Mouse (Mus musculus): ENCODE measurements around the gene Ergic1. TPM values are rescaled to one million over a fixed set of nuclear protein-coding genes. Genes with fewer than 3 reads are reported as not detected.

Ergic1 gene
- 148 and 152 TPM in 2 replicates for total RNA-seq (2014; rRNA removed; ENCODE audit: low replicate concordance)
- polyA plus RNA-seq (2015; fragmentation: Nextera tagmentation; extraction: Ambion mirVana), result 50.8 and 53.3 TPM in 2 replicates

DNA sequence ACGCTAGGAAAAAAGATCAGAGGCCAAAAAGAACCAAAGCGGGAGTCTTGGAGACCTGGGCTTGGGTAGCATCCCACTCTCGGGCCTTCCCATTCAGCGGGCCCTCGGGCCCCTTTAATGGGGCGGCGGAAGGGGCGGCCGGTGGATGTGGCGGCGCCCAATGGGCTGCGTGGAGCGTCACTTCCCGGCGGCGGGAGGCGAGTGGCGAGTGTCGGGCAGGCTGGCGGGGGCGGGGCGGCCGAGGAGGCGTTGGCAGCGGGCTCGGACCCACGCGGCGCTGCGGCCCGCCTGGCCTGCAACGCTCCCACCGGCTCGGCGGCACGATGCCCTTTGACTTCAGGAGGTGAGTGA is at the start of gene Ergic1:
Gene Ergic1 (plus strand): TSS at position 200 of the 351 bp plus-strand sequence.
- H3K27ac ChIP-seq (ENCODE audit: low read depth), result peak within 1 kb of the TSS; percentile 74
- no peaks in the 10 kb centered on the region for H3K9me3 ChIP-seq (replicated peaks; ENCODE audit: control insufficient read depth, low read length)
- H3K4me1 ChIP-seq (ENCODE audit: control insufficient read depth, insufficient read depth), result peaks cover 20% of the 10 kb centered on the region
- peak within 1 kb of the TSS; percentile 97 for H3K4me2 ChIP-seq (ENCODE audit: low read depth, low read length)
- no peak for TF ChIP-seq EP300 (IDR thresholded peaks at IDR 0.05; ENCODE audit: low read depth)
- no peak for TF ChIP-seq CTCF (IDR thresholded peaks at IDR 0.05; ENCODE audit: low read depth)
- peak; percentile 96 for ATAC-seq (ENCODE audit: insufficient read depth, low read depth)
- peaks cover 20% of the 10 kb centered on the region for H3K36me3 ChIP-seq (replicated peaks; ENCODE audit: control insufficient read depth, insufficient read depth, low read length)
- H3K27me3 ChIP-seq (ENCODE audit: control insufficient read depth, insufficient read depth, low read length), result no peaks in the 10 kb centered on the region
- H3K9ac ChIP-seq (replicated peaks; ENCODE audit: low read depth, low read length), result peak within 1 kb of the TSS; percentile 75
- under 1% methylated on average over 34 of the region's 36 CpGs for WGBS
- DNase-seq (ENCODE audit: low spot score), result peak; percentile 85
- H3K4me3 ChIP-seq (ENCODE audit: low read depth, low read length), result peak within 1 kb of the TSS; percentile 72

DNA sequence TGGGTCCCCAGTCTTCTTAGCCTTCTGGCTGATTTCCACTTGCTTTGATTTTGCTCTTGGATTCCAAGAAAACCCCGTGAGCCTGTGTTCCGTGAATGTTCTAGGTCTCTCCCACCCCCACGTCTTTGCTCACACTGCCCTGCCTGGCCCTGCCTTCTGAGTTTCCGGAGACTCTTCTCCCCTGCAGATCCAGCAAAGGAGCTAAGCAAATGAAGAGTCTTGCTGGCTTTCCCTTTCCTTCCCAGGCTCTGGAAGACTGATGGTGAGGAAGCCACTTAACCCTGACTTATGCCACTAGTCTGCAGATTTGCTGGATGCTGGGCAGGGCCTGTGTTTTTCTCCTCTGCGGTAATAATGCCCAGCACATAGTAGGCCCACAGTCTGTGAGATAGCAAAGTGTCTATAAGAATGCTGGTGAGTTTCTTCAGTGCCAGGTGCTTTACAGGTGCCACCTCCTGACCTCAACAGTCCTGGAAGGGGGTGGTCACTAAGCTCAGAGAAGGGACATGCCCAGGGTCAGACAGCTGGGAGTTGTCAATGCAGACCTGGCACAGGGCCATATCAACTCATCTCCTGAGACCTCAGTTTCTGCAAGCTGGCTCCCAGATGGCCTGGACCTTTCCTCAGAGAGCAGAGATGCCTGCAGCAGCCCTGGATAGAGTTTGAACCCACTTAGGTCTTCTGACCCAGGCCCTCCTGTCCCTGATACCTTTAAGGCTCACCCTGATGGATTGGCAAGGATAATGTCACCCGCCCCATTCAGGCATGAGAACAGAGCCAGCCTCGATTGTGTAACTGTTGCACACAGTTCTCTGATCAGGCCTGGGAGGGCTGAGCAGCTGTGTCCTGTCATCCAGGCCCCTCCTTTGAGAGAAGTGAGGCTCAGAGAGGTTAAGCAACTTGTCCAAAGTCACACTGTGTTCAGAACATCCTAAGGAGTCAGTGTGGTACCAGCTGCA is 49.2 kb upstream of the Ergic1 start:
- H3K4me1 ChIP-seq (ENCODE audit: control insufficient read depth, insufficient read depth), result peaks cover 36% of the 10 kb centered on the region
- DNase-seq (ENCODE audit: low spot score) (no peak), ATAC-seq (ENCODE audit: insufficient read depth, low read depth) (no peak)
- H3K4me2 ChIP-seq (ENCODE audit: low read depth, low read length), result no peak overlapping the region
- no peak overlapping the region for H3K4me3 ChIP-seq (ENCODE audit: low read depth, low read length)
- no peaks in the 10 kb centered on the region for H3K9me3 ChIP-seq (replicated peaks; ENCODE audit: control insufficient read depth, low read length)
- H3K27ac ChIP-seq (ENCODE audit: low read depth), result peak overlapping the region; percentile 66
- TF ChIP-seq CTCF (IDR thresholded peaks at IDR 0.05; ENCODE audit: low read depth) (no peak), EP300 (IDR thresholded peaks at IDR 0.05; ENCODE audit: low read depth) (no peak)
- no peaks in the 10 kb centered on the region for H3K27me3 ChIP-seq (ENCODE audit: control insufficient read depth, insufficient read depth, low read length)
- no peak overlapping the region for H3K9ac ChIP-seq (replicated peaks; ENCODE audit: low read depth, low read length)
- H3K36me3 ChIP-seq (replicated peaks; ENCODE audit: control insufficient read depth, insufficient read depth, low read length), result no peaks in the 10 kb centered on the region
- WGBS, result 59% methylated on average over 7 of the region's 7 CpGs

DNA sequence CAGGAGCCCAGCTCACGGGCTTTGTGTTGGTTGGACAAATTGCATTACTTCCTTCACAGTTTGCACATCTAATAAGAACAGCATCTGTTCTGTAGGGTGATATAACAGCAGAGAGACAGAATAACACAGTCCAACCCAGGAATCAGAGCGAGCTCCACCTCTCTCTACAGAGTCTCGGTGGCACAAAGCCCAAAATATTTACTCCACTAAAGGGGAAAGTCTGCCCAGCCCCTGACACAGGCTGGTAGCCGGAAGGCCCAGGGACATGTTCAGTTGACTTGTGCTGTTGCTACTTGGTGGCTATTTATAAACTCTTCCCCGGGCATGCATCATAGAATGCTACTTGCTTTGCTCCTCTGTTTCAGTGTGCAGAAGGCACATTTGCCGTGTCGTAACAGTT is 48.3 kb upstream of the Ergic1 start:
- 24% methylated on average over 7 of the region's 7 CpGs for WGBS
- no peaks in the 10 kb centered on the region for H3K9me3 ChIP-seq (replicated peaks; ENCODE audit: control insufficient read depth, low read length)
- H3K36me3 ChIP-seq (replicated peaks; ENCODE audit: control insufficient read depth, insufficient read depth, low read length), result no peaks in the 10 kb centered on the region
- ATAC-seq (ENCODE audit: insufficient read depth, low read depth), result no peak
- H3K27ac ChIP-seq (ENCODE audit: low read depth), result peak overlapping the region; percentile 66
- no peak overlapping the region for H3K4me3 ChIP-seq (ENCODE audit: low read depth, low read length)
- peaks cover 36% of the 10 kb centered on the region for H3K4me1 ChIP-seq (ENCODE audit: control insufficient read depth, insufficient read depth)
- H3K9ac ChIP-seq (replicated peaks; ENCODE audit: low read depth, low read length), result no peak overlapping the region
- TF ChIP-seq EP300 (IDR thresholded peaks at IDR 0.05; ENCODE audit: low read depth) (no peak), CTCF (IDR thresholded peaks at IDR 0.05; ENCODE audit: low read depth) (no peak)
- peak; percentile 82 for DNase-seq (ENCODE audit: low spot score)
- H3K4me2 ChIP-seq (ENCODE audit: low read depth, low read length), result no peak overlapping the region
- H3K27me3 ChIP-seq (ENCODE audit: control insufficient read depth, insufficient read depth, low read length), result no peaks in the 10 kb centered on the region

DNA sequence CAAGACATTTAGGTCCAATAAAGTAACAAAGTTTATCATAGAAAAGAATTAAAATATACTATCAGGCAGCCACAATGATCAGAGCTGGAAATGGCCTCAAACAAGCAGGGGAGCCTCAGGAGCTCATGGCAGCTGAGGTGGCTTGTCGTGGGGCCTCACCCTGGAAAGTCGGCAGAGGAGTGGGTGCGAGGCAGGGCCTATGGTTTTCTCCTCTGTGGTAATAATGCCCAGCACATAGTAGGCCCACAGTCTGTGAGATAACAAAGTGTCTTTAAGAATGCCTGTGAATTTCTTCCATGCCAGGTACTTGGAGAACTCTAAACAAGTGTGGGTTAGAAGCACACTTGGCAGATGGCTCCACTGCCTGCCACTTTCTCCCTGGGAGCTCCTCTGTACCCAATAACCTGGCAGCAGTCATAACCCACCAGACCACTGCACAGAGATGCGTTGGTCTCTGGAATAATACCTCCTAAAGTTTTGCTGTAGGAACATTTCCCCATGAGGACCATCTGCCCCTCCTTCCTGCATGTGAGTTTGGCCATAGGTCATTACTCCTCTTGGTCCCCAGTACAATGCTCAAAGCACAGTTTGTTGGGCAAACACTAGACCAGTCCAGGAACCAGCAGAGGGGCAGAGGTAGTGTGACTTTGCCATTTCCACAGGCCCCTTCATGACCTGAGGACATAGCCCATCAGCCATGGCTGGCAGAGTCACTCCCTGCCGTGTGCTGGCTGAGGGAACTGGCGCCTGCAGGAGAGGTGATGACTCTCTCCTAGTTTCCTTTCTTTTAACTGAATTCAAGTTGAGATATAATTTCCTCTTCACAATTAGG is 47.6 kb upstream of the Ergic1 start:
- no peaks in the 10 kb centered on the region for H3K27me3 ChIP-seq (ENCODE audit: control insufficient read depth, insufficient read depth, low read length)
- WGBS, result 72% methylated on average over 6 of the region's 6 CpGs
- ATAC-seq (ENCODE audit: insufficient read depth, low read depth) (no peak), DNase-seq (ENCODE audit: low spot score) (no peak)
- no peak overlapping the region for H3K9ac ChIP-seq (replicated peaks; ENCODE audit: low read depth, low read length)
- TF ChIP-seq EP300 (IDR thresholded peaks at IDR 0.05; ENCODE audit: low read depth) (no peak), CTCF (IDR thresholded peaks at IDR 0.05; ENCODE audit: low read depth) (no peak)
- no peak overlapping the region for H3K4me2 ChIP-seq (ENCODE audit: low read depth, low read length)
- H3K27ac ChIP-seq (ENCODE audit: low read depth), result peak overlapping the region; percentile 66
- H3K9me3 ChIP-seq (replicated peaks; ENCODE audit: control insufficient read depth, low read length), result no peaks in the 10 kb centered on the region
- no peaks in the 10 kb centered on the region for H3K36me3 ChIP-seq (replicated peaks; ENCODE audit: control insufficient read depth, insufficient read depth, low read length)
- H3K4me3 ChIP-seq (ENCODE audit: low read depth, low read length), result no peak overlapping the region
- H3K4me1 ChIP-seq (ENCODE audit: control insufficient read depth, insufficient read depth), result peaks cover 36% of the 10 kb centered on the region

DNA sequence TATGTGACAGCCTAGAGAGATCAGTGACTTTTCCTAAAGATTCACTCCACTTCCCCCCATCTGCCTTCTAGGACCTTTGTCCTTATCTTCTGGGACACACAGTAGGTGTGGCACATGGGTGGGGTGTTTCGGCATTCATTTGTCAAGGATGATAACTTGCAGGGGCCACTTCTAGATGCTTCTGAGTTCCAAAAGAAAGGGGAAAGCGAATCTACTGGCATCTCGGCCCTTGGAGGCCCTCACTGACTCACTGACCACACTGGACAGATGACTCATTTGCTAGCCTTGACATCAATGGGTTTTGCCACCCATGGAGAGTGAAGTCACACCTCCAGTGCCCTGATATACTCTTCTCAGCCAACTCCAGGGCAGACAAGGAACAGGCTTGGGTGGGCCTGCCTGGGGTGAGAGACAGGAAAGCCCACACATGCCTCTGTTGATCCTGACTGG is 46.7 kb upstream of the Ergic1 start:
- TF ChIP-seq CTCF (IDR thresholded peaks at IDR 0.05; ENCODE audit: low read depth) (no peak), EP300 (IDR thresholded peaks at IDR 0.05; ENCODE audit: low read depth) (no peak)
- Histone ChIP-seq H3K36me3 (replicated peaks; ENCODE audit: control insufficient read depth, insufficient read depth, low read length) (no peaks in the 10 kb centered on the region), H3K4me3 (ENCODE audit: low read depth, low read length) (no peak overlapping the region), H3K9me3 (replicated peaks; ENCODE audit: control insufficient read depth, low read length) (no peaks in the 10 kb centered on the region), H3K27me3 (ENCODE audit: control insufficient read depth, insufficient read depth, low read length) (no peaks in the 10 kb centered on the region), H3K4me1 (ENCODE audit: control insufficient read depth, insufficient read depth) (peaks cover 32% of the 10 kb centered on the region), H3K4me2 (ENCODE audit: low read depth, low read length) (no peak overlapping the region), H3K27ac (ENCODE audit: low read depth) (0 out of 2 replicates have a peak overlapping the region, but pooled peaks have one; percentile 66), H3K9ac (replicated peaks; ENCODE audit: low read depth, low read length) (no peak overlapping the region)
- DNase-seq (ENCODE audit: low spot score) (no peak), ATAC-seq (ENCODE audit: insufficient read depth, low read depth) (no peak)
- 65% methylated on average over 3 of the region's 3 CpGs for WGBS
